Mouse (Mus musculus) liver, embryonic 16.5 days (tissue): Measurements from ENCODE around the gene Il17a. TPM values are rescaled to one million over a fixed set of nuclear protein-coding genes. Genes with fewer than 3 reads are reported as not detected.
"Not testable (repeated sequence)": the region's sequence is repeated elsewhere in the genome, so short reads cannot be mapped to it uniquely, and the experiment has no call there.

Source experiments
- ATAC-seq: fragments of 200-750 bp; cut with Nextera tagmentation; 2 replicates; pipeline ENCODE4 v1.8.0; 2017; ENCODE audit warnings: low read depth, mild to moderate bottlenecking, moderate number of reproducible peaks, moderate library complexity
- H3K27ac ChIP-seq: fragments of 300-500 bp; sonication (generic); 2 replicates; pipeline ENCODE4 v1.5.1; 2014; ENCODE audit warnings: mild to moderate bottlenecking, low read length
- H3K27me3 ChIP-seq: fragments of 300-500 bp; sonication (generic); 2 replicates; pipeline ENCODE4 v1.6.1; 2014; ENCODE audit warnings: low read depth, low read length, mixed read lengths; ENCODE audit not compliant: control insufficient read depth, insufficient read depth
- H3K36me3 ChIP-seq: fragments of 300-500 bp; sonication (generic); 2 replicates; pipeline ENCODE4 v1.6.1; 2014; ENCODE audit warnings: mild to moderate bottlenecking; ENCODE audit not compliant: control insufficient read depth, insufficient read depth
- H3K4me1 ChIP-seq: fragments of 300-500 bp; sonication (generic); 2 replicates; pipeline ENCODE4 v1.6.1; 2014; ENCODE audit warnings: low read depth, low read length, mixed read lengths; ENCODE audit not compliant: control insufficient read depth
- H3K4me2 ChIP-seq: fragments of 300-500 bp; sonication (generic); 2 replicates; pipeline ENCODE4 v1.6.1; 2014; ENCODE audit warnings: low read depth, low read length, mixed read lengths
- H3K4me3 ChIP-seq: fragments of 300-500 bp; sonication (generic); 2 replicates; pipeline ENCODE4 v1.5.1; 2014; ENCODE audit warnings: low read depth, mild to moderate bottlenecking, low read length
- H3K9ac ChIP-seq: fragments of 300-500 bp; sonication (generic); 2 replicates; pipeline ENCODE4 v1.6.1; 2014; ENCODE audit warnings: low read depth, low read length
- H3K9me3 ChIP-seq: fragments of 300-500 bp; sonication (generic); replicated peaks from 2 replicates; pipeline ENCODE4 v1.6.1; 2016; ENCODE audit warnings: low read length; ENCODE audit not compliant: control insufficient read depth
- WGBS: fragments of 180-500 bp; shearing (Covaris S2); extraction: QIAGEN DNeasy Blood & Tissue Kit; methylation state at CpG from one replicate; pipeline ENCODE4 v1.1.7; 2014; ENCODE audit not compliant: insufficient replicate concordance; 5-methylcytosine and 5-hydroxymethylcytosine counted together
- microRNA counts: library from miRNA; unstranded; fragments of <30 nt; microRNA quantifications from one replicate; lab custom pipeline; 2016
- microRNA-seq: library from miRNA; unstranded; fragments of <30 nt; microRNA quantifications from one replicate; pipeline ENCODE4, GENCODE M21; 2016
- polyA plus RNA-seq: library from polyadenylated mRNA; unstranded; fragments of >200 nt; fragmentation: Nextera tagmentation; extraction: Ambion mirVana; gene quantifications from 2 replicates; pipeline ENCODE4 v1.2.1, GENCODE M21; 2015

Gene Il17a
- polyA plus RNA-seq, 1 experiment from 2014 or later, result not detected

- 47% methylated on average over 6 of the region's 6 CpGs for WGBS
- ATAC-seq, result no peak
Measured at GRCm38 (mm10) chr1:20766526-20766925, 35.8 kb downstream of the Il17a start.

DNA sequence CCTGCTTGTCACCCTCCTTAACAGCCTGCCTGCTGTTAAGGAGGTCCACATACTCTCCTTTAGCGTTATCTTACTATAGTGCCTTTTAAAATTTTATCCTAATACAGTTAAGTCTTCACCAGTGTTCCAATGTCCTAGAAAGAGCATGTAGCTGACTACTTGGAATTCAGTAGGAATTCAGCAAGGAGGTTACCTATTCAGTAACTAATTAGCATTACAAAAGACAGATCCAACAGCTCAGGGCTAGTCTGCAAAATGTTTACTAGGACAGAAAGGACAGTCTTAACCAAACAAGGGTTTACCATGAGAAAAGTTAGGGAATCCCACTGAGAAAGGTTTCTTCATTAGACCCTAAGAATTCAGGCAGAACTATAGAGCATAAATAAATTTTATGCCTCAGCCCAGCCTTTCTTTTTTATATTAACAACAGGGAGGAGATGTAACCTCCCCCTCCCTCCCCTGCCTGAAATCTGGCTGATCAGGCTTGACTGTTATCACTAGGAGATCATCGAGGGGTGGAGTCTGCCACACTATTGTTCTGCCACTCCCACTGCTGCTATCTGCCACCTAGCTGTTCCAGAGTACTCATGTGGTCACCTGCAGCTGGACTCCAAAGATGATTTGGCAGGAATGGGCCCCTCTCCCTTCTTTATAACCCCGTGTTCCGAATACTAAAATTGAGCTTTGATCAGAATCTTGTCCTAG lies 43.5 kb downstream of the Il17a start:
- not testable (repeated sequence) for H3K36me3 ChIP-seq, H3K27me3 ChIP-seq, H3K4me2 ChIP-seq, H3K4me3 ChIP-seq, H3K9me3 ChIP-seq, H3K27ac ChIP-seq, H3K9ac ChIP-seq, H3K4me1 ChIP-seq, ATAC-seq
- 58% methylated on average over 4 of the region's 4 CpGs for WGBS

More at GRCm38 (mm10) chr1:20766526-20766925, 35.8 kb downstream of the Il17a start:
- H3K27me3 ChIP-seq, result no peaks in the 10 kb centered on the region
- H3K4me1 ChIP-seq, result no peaks in the 10 kb centered on the region
- H3K9ac ChIP-seq, result no peak overlapping the region
- H3K27ac ChIP-seq, result no peak overlapping the region
- H3K36me3 ChIP-seq, result no peaks in the 10 kb centered on the region
- no peaks in the 10 kb centered on the region for H3K9me3 ChIP-seq
- H3K4me2 ChIP-seq, result no peak overlapping the region
- H3K4me3 ChIP-seq, result no peak overlapping the region

- no peak overlapping the region for H3K27ac ChIP-seq
- 44% methylated on average over 2 of the region's 2 CpGs for WGBS
- H3K27me3 ChIP-seq, result no peaks in the 10 kb centered on the region
- H3K9me3 ChIP-seq, result no peaks in the 10 kb centered on the region
- ATAC-seq, result no peak
- H3K36me3 ChIP-seq, result no peaks in the 10 kb centered on the region
- H3K9ac ChIP-seq, result no peak overlapping the region
- H3K4me1 ChIP-seq, result no peaks in the 10 kb centered on the region
- H3K4me2 ChIP-seq, result no peak overlapping the region
- no peak overlapping the region for H3K4me3 ChIP-seq
Measured at GRCm38 (mm10) chr1:20778366-20778765, 47.7 kb downstream of the Il17a start.

MicroRNAs within 50 kb of the gene (microRNA counts, 519-probe panel; counts per million panel counts)
- microRNA mmu-miR-133b (lab: Ali Mortazavi, UCI), result 2,605 counts per million, percentile 70 among the panel's probes with 10 or more counts

Small RNA genes lying within 50 kb of the gene (microRNA-seq; reads per million reads assigned to microRNA genes)
- gene Mir133b, result 21.7 reads per million, percentile 38 among the genes with 10 or more reads in this experiment

Other genes starting within 250 kb of the Il17a start
- gene Pkhd1, start 112.8 kb upstream of the Il17a start, polyA plus RNA-seq, result 0.40 and 0.46 TPM in 2 replicates
- gene Il17f, start 59.7 kb downstream of the Il17a start, polyA plus RNA-seq, result not detected in 2 replicates
- 116 and 117 TPM in 2 replicates for gene Mcm3, start 89.4 kb downstream of the Il17a start, polyA plus RNA-seq
- gene Paqr8, start 159.7 kb downstream of the Il17a start, polyA plus RNA-seq, result 0.33 and 0.36 TPM in 2 replicates
- gene Efhc1, start 220.7 kb downstream of the Il17a start, polyA plus RNA-seq, result 0.33 and 0.39 TPM in 2 replicates